ENCODE assay signal across 19 mouse cellular contexts in genomic region chr3:57562996-57563506, GRCm38 (mm10). TPM values are rescaled to one million over a fixed set of nuclear protein-coding genes. Genes with fewer than 3 reads are reported as not detected.
A peak's percentile ranks its signal among the peaks of the same experiment; 100 is the strongest.
DNase-seq lines count a peak whose midpoint lies in the region; ATAC-seq and TF ChIP-seq lines count a peak whose summit lies in the region.
"Had no signal": no experiment of that assay in that cellular context is flagged by ENCODE, and none has a peak within 500 bp of the region (broad histone marks: within the 10 kb centered on the region; RNA-seq: fewer than 3 reads in every experiment).

No protein-coding gene starts in this region.

- intact Hi-C loops in heart, adult 2 months (cut with DNase I): no loop called here

- TF ChIP-seq EP300 in heart, adult 2 months (IDR thresholded peaks at IDR 0.05; ENCODE audit: insufficient read depth, low read depth, low read length): no peak

- TF ChIP-seq CTCF in heart, adult 2 months (IDR thresholded peaks at IDR 0.05): no peak
- TF ChIP-seq CTCF in lung, adult 2 months (IDR thresholded peaks at IDR 0.05; ENCODE audit: insufficient read depth, low read length): no peak

- H3K79me2 ChIP-seq in heart, adult 2 months (replicated peaks; ENCODE audit: control insufficient read depth, insufficient read depth, low read length): peaks cover 8% of the 10 kb centered on the region

- H3K4me3 ChIP-seq in heart, adult 2 months: no peak overlapping the region
- H3K4me3 ChIP-seq in heart, embryonic 10.5 days: no peak overlapping the region
- H3K4me3 ChIP-seq in lung, adult 2 months (replicated peaks; ENCODE audit: extremely low read depth, low read depth, low read length): no peak overlapping the region
- no peak overlapping the region for H3K4me3 ChIP-seq in embryonic facial prominence, embryonic 11.5 days (ENCODE audit: low read depth, low read length)
- H3K4me3 ChIP-seq in limb, embryonic 14.5 days (replicated peaks; ENCODE audit: low read length): no peak overlapping the region
- H3K4me3 ChIP-seq: hindbrain, embryonic 15.5 days; liver, embryonic 12.5 days; neural tube, embryonic 13.5 days had no signal

- no peaks in the 10 kb centered on the region for H3K27me3 ChIP-seq in heart, adult 2 months (ENCODE audit: control insufficient read depth, insufficient read depth, low read length)
- H3K27me3 ChIP-seq in heart, embryonic 10.5 days (ENCODE audit: insufficient read depth, poor library complexity, severe bottlenecking): no peaks in the 10 kb centered on the region
- no peaks in the 10 kb centered on the region for H3K27me3 ChIP-seq in embryonic facial prominence, embryonic 11.5 days (ENCODE audit: control insufficient read depth, insufficient read depth, low read length)
- no peaks in the 10 kb centered on the region for H3K27me3 ChIP-seq in limb, embryonic 14.5 days (ENCODE audit: control insufficient read depth, insufficient read depth, low read length)
- H3K27me3 ChIP-seq: hindbrain, embryonic 15.5 days; liver, embryonic 12.5 days; neural tube, embryonic 13.5 days had no signal

- peak overlapping the region; percentile 42 for H3K27ac ChIP-seq in heart, adult 2 months
- H3K27ac ChIP-seq in heart, embryonic 10.5 days: no peak overlapping the region
- peak overlapping the region; percentile 52; the same call in 1 of the 2 replicates for H3K27ac ChIP-seq in embryonic facial prominence, embryonic 11.5 days (replicated peaks; ENCODE audit: low read depth, low read length)
- 0 out of 2 replicates have a peak overlapping the region, but pooled peaks have one; percentile 20 for H3K27ac ChIP-seq in limb, embryonic 14.5 days (replicated peaks; ENCODE audit: low read depth, low read length)
- H3K27ac ChIP-seq: hindbrain, embryonic 15.5 days; liver, embryonic 12.5 days; neural tube, embryonic 13.5 days had no signal

- peaks cover 23% of the 10 kb centered on the region for H3K4me1 ChIP-seq in heart, adult 2 months (ENCODE audit: control insufficient read depth, insufficient read depth, low read length)
- H3K4me1 ChIP-seq in heart, embryonic 10.5 days: peaks cover 12% of the 10 kb centered on the region; the same call in 1 of the 2 replicates
- H3K4me1 ChIP-seq in lung, adult 2 months (ENCODE audit: control insufficient read depth, insufficient read depth, low read length): peaks cover 4% of the 10 kb centered on the region; the same call in 1 of the 2 replicates
- no peaks in the 10 kb centered on the region for H3K4me1 ChIP-seq in embryonic facial prominence, embryonic 11.5 days (ENCODE audit: control insufficient read depth, insufficient read depth, low read length)
- H3K4me1 ChIP-seq in limb, embryonic 14.5 days (ENCODE audit: control insufficient read depth, insufficient read depth, low read length): peaks cover 13% of the 10 kb centered on the region; the same call in 1 of the 2 replicates
- H3K4me1 ChIP-seq: hindbrain, embryonic 15.5 days had no signal

- ATAC-seq in embryonic facial prominence, embryonic 11.5 days (replicated peaks; ENCODE audit: insufficient number of reproducible peaks, low FRiP score, low TSS enrichment, low read depth): no peak
- no peak for ATAC-seq in limb, embryonic 14.5 days (ENCODE audit: low FRiP score, low read depth)
- ATAC-seq: intestine, embryonic 16.5 days; liver, embryonic 12.5 days had no signal

- WGBS in heart, adult 2 months: 63% methylated on average over 6 of the region's 6 CpGs
- 85% methylated on average over 6 of the region's 6 CpGs for WGBS in heart, embryonic 10.5 days
- 74% methylated on average over 6 of the region's 6 CpGs for WGBS in lung, adult 2 months
- 55% methylated on average over 6 of the region's 6 CpGs for WGBS in embryonic facial prominence, embryonic 11.5 days
- 49% methylated on average over 6 of the region's 6 CpGs for WGBS in limb, embryonic 14.5 days

- no peak overlapping the region for H3K4me2 ChIP-seq in embryonic facial prominence, embryonic 11.5 days (ENCODE audit: low read depth, low read length)
- no peak overlapping the region for H3K4me2 ChIP-seq in limb, embryonic 14.5 days (replicated peaks; ENCODE audit: low read depth, low read length, severe bottlenecking)
- H3K4me2 ChIP-seq: hindbrain, embryonic 15.5 days; liver, embryonic 12.5 days; neural tube, embryonic 13.5 days had no signal

- H3K9ac ChIP-seq in heart, adult 2 months (ENCODE audit: low read depth, low read length): no peak overlapping the region
- H3K9ac ChIP-seq in embryonic facial prominence, embryonic 11.5 days (replicated peaks; ENCODE audit: low read length): no peak overlapping the region
- no peak overlapping the region for H3K9ac ChIP-seq in limb, embryonic 14.5 days (ENCODE audit: low read depth, low read length, severe bottlenecking)
- H3K9ac ChIP-seq: hindbrain, embryonic 15.5 days; liver, embryonic 12.5 days; neural tube, embryonic 13.5 days had no signal

- peaks cover 40% of the 10 kb centered on the region for H3K36me3 ChIP-seq in heart, adult 2 months (ENCODE audit: control insufficient read depth, insufficient read depth, low read length)
- peaks cover 18% of the 10 kb centered on the region; the same call in 1 of the 2 replicates for H3K36me3 ChIP-seq in heart, embryonic 10.5 days
- no peaks in the 10 kb centered on the region for H3K36me3 ChIP-seq in embryonic facial prominence, embryonic 11.5 days (replicated peaks; ENCODE audit: control insufficient read depth, insufficient read depth, low read depth, low read length)
- H3K36me3 ChIP-seq in limb, embryonic 14.5 days (ENCODE audit: control insufficient read depth, insufficient read depth, low read length): peaks cover 11% of the 10 kb centered on the region
- H3K36me3 ChIP-seq: hindbrain, embryonic 15.5 days; liver, embryonic 12.5 days had no signal

- no peak for TF ChIP-seq POLR2A in heart, adult 2 months (IDR thresholded peaks at IDR 0.05; ENCODE audit: insufficient read depth, low read depth, low read length)
- TF ChIP-seq POLR2A in lung, adult 2 months (IDR thresholded peaks at IDR 0.05; ENCODE audit: borderline replicate concordance, extremely low read depth, low read depth, low read length): no peak
- no peak for TF ChIP-seq POLR2A in limb, embryonic 14.5 days (IDR thresholded peaks at IDR 0.05; ENCODE audit: borderline replicate concordance, extremely low read depth, insufficient read depth, insufficient read length)

- H3K9me3 ChIP-seq in heart, embryonic 10.5 days: no peaks in the 10 kb centered on the region
- no peaks in the 10 kb centered on the region for H3K9me3 ChIP-seq in embryonic facial prominence, embryonic 11.5 days (replicated peaks; ENCODE audit: control insufficient read depth, low read length)
- H3K9me3 ChIP-seq in limb, embryonic 14.5 days (ENCODE audit: control insufficient read depth, low read length): no peaks in the 10 kb centered on the region
- H3K9me3 ChIP-seq: hindbrain, embryonic 15.5 days; liver, embryonic 12.5 days; neural tube, embryonic 13.5 days had no signal

- DNase-seq in heart, adult 2 months: no peak
- no peak for DNase-seq in heart, embryonic 10.5 days (ENCODE audit: low spot score)
- peak; percentile 21 to 63 for DNase-seq in lung, adult 18-20 months
- DNase-seq in lung, adult 2 months: no peak
- peak; percentile 61 for DNase-seq in embryonic facial prominence, embryonic 11.5 days (ENCODE audit: low spot score)
- DNase-seq in limb, embryonic 14.5 days (ENCODE audit: low spot score): no peak
- no peak for DNase-seq in right cerebral cortex, postnatal 36 days (ENCODE audit: low spot score in 2 of 2)
- DNase-seq in adrenal gland, adult 18-20 months (ENCODE audit: low spot score in 2 of 2): no peak
- DNase-seq: B cell, adult 2 months; cerebellum, adult 9-11 months; heart, adult 11 months; kidney, postnatal 25 days; right cerebral cortex, postnatal 4 days; thymus, postnatal 36 days had no signal

RNA-seq across cellular contexts. Expression of gene Wwtr1, which starts 12.7 kb away (rescaled TPM):
- total RNA-seq in heart, adult 2 months (2021): 10 to 100 TPM; 46.5 to 49.1 TPM
- polyA plus RNA-seq in heart, adult 2 months (2012; rRNA removed): 28.2 and 40.6 TPM in 2 replicates
- polyA plus RNA-seq in heart, embryonic 10.5 days (2016; fragmentation: Nextera tagmentation; extraction: Ambion mirVana): 11.5 and 11.9 TPM in 2 replicates
- polyA plus RNA-seq in lung, adult 2 months (2012; rRNA removed): 55.7 and 58.7 TPM in 2 replicates
- polyA plus RNA-seq in embryonic facial prominence, embryonic 11.5 days (2014; fragmentation: Nextera tagmentation; extraction: Ambion mirVana): 10.4 and 11.7 TPM in 2 replicates
- 54.2 and 57.9 TPM in 2 replicates for polyA plus RNA-seq in limb, embryonic 14.5 days (2012; rRNA removed)
- polyA plus RNA-seq in limb, embryonic 14.5 days (2014; fragmentation: Nextera tagmentation; extraction: Ambion mirVana): 34.5 and 34.6 TPM in 2 replicates
- 10 to 100 TPM; 31.5 to 36.7 TPM for total RNA-seq in adrenal gland, adult 18-20 months (2021)
- total RNA-seq: monocyte, adult 5-6 weeks had no signal

Comparison
In these comparisons a context has a peak if more than half of its experiments do, and no peak if none do; other contexts are left out.
1. DNase-seq: peak in lung, adult 18-20 months (2 of 2) and embryonic facial prominence, embryonic 11.5 days (single experiment); none in heart, adult 2 months (0 of 2), heart, embryonic 10.5 days (single experiment), lung, adult 2 months (single experiment), limb, embryonic 14.5 days (single experiment), right cerebral cortex, postnatal 36 days (0 of 2) and adrenal gland, adult 18-20 months (0 of 2).